Mouse (Mus musculus) small intestine, adult 2 months (tissue): ENCODE measurements around the gene 4921524J17Rik.

ENCODE experiments used
- CTCF ChIP-seq: fragments of 200-500 bp; IDR thresholded peaks from 2 replicates; pipeline ENCODE4 v1.5.1; 2012; ENCODE audit warnings: low read depth, mild to moderate bottlenecking, control low read depth, inconsistent platforms, low read length, moderate library complexity, mixed read lengths; ENCODE audit not compliant: insufficient replicate concordance, insufficient read length; ENCODE audit errors: extremely low read depth
- POLR2A ChIP-seq: fragments of 200-500 bp; IDR thresholded peaks from 2 replicates; pipeline ENCODE4 v1.6.1; 2012; ENCODE audit warnings: low read depth, mild to moderate bottlenecking, control low read depth, inconsistent platforms, low read length, moderate library complexity

DNA sequence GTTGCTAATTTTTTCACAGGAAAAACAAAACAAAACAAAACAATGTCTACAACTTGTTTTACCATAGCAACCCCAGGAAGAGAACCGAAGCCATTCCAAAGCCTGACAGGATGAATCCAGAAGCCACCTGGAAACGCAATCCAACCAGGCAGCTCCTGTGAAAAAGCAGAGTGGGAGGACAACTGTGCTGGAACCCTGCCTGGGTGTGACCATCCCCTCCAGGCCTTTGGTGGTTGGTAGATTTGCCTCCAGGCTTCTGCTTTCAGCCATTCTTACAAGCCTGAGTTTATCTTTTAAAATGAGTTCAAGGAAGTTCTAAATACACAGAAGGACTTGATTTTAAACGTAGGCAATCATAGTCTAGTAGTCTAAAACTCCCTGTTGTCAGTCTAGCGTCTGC, 50.7 kb downstream of the 4921524J17Rik start:
- TF ChIP-seq CTCF (no peak), POLR2A (no peak)
